Mouse (Mus musculus): Measurements from ENCODE around the gene A630076J17Rik. TPM values are rescaled to one million over a fixed set of nuclear protein-coding genes. Genes with fewer than 3 reads are reported as not detected.

Gene A630076J17Rik
- polyA plus RNA-seq, 1 experiment from 2014 or later, result not detected

Other genes starting within 250 kb of the A630076J17Rik start
- 10.9 and 14.8 TPM in 2 replicates for gene Kcna3, start 194.4 kb upstream of the A630076J17Rik start, polyA plus RNA-seq (2014; fragmentation: Nextera tagmentation; extraction: Ambion mirVana)
- gene Kcna2, start 129.5 kb upstream of the A630076J17Rik start, polyA plus RNA-seq (2014; fragmentation: Nextera tagmentation; extraction: Ambion mirVana), result 1.9 and 2.0 TPM in 2 replicates
- not detected in 2 replicates for gene Kcna10, start 47.6 kb upstream of the A630076J17Rik start, polyA plus RNA-seq (2014; fragmentation: Nextera tagmentation; extraction: Ambion mirVana)
- gene Cym, start 8.9 kb upstream of the A630076J17Rik start, polyA plus RNA-seq (2014; fragmentation: Nextera tagmentation; extraction: Ambion mirVana), result not detected in 2 replicates
- 0.23 TPM in 1 of 2 replicates, not detected in the other for gene Prok1, start 9.1 kb downstream of the A630076J17Rik start, polyA plus RNA-seq (2014; fragmentation: Nextera tagmentation; extraction: Ambion mirVana)
- gene Lamtor5, start 48.2 kb downstream of the A630076J17Rik start, polyA plus RNA-seq (2014; fragmentation: Nextera tagmentation; extraction: Ambion mirVana), result 184 and 218 TPM in 2 replicates
- 2.5 and 3.5 TPM in 2 replicates for gene Slc16a4, start 60.6 kb downstream of the A630076J17Rik start, polyA plus RNA-seq (2014; fragmentation: Nextera tagmentation; extraction: Ambion mirVana)
- 7.7 and 8.2 TPM in 2 replicates for gene Rbm15, start 103.1 kb downstream of the A630076J17Rik start, polyA plus RNA-seq (2014; fragmentation: Nextera tagmentation; extraction: Ambion mirVana)
- gene Kcnc4, start 228.9 kb downstream of the A630076J17Rik start, polyA plus RNA-seq (2014; fragmentation: Nextera tagmentation; extraction: Ambion mirVana), result 7.9 and 11.8 TPM in 2 replicates